Mouse (Mus musculus) liver, postnatal 0 days (tissue): ENCODE data around the gene Uxs1. TPM values are rescaled to one million over a fixed set of nuclear protein-coding genes. Genes with fewer than 3 reads are reported as not detected.
A peak's percentile ranks its signal among the peaks of the same experiment; 100 is the strongest.

ENCODE experiments used
- ATAC-seq: fragments of 200-750 bp; cut with Nextera tagmentation; 2 replicates; pipeline ENCODE4 v1.8.0; 2017; ENCODE audit warnings: mild to moderate bottlenecking, moderate library complexity
- DNase-seq: peaks from one replicate; pipeline ENCODE4 v3.0.0-alpha.2; 2016
- H3K27ac ChIP-seq: fragments of 300-500 bp; sonication (generic); 2 replicates; pipeline ENCODE4 v1.5.1; 2014; ENCODE audit warnings: antibody characterized with exemption, moderate library complexity, mild to moderate bottlenecking, low read depth
- H3K27me3 ChIP-seq: fragments of 300-500 bp; sonication (generic); 2 replicates; pipeline ENCODE4 v1.6.1; 2014; ENCODE audit warnings: low read length, control low read depth, mixed read lengths; ENCODE audit not compliant: insufficient read depth
- H3K36me3 ChIP-seq: fragments of 300-500 bp; sonication (generic); replicated peaks from 2 replicates; pipeline ENCODE4 v1.6.1; 2014; ENCODE audit warnings: mild to moderate bottlenecking, control low read depth, low read length, moderate library complexity, mixed read lengths; ENCODE audit not compliant: insufficient read depth
- H3K4me1 ChIP-seq: fragments of 300-500 bp; sonication (generic); 2 replicates; pipeline ENCODE4 v1.6.1; 2014; ENCODE audit warnings: antibody characterized with exemption, mild to moderate bottlenecking, control low read depth; ENCODE audit not compliant: insufficient read depth
- H3K4me2 ChIP-seq: fragments of 300-500 bp; sonication (generic); 2 replicates; pipeline ENCODE4 v1.6.1; 2014; ENCODE audit warnings: low read depth, mild to moderate bottlenecking, low read length, moderate library complexity, mixed read lengths
- H3K4me3 ChIP-seq: fragments of 300-500 bp; sonication (generic); 2 replicates; pipeline ENCODE4 v1.5.1; 2014; ENCODE audit warnings: low read depth, low read length
- H3K9ac ChIP-seq: fragments of 300-500 bp; sonication (generic); replicated peaks from 2 replicates; pipeline ENCODE4 v1.6.1; 2014; ENCODE audit warnings: mild to moderate bottlenecking, moderate library complexity
- H3K9me3 ChIP-seq: fragments of 300-500 bp; sonication (generic); 2 replicates; pipeline ENCODE4 v1.6.1; 2016; ENCODE audit warnings: mild to moderate bottlenecking, control low read depth, low read length, mixed read lengths
- CTCF ChIP-seq: sonication (generic); IDR thresholded peaks from 2 replicates; pipeline ENCODE4 v1.5.1; 2016; ENCODE audit warnings: antibody characterized with exemption, low read depth
- EP300 ChIP-seq: IDR thresholded peaks from 2 replicates; pipeline ENCODE4 v1.6.1; 2016; ENCODE audit warnings: antibody characterized with exemption, low read depth, mild to moderate bottlenecking
- WGBS: fragments of 180-500 bp; shearing (Covaris S2); extraction: QIAGEN DNeasy Blood & Tissue Kit; methylation state at CpG from one replicate; pipeline ENCODE4 v1.1.7; 2014; ENCODE audit not compliant: insufficient replicate concordance; 5-methylcytosine and 5-hydroxymethylcytosine counted together
- polyA plus RNA-seq: library from polyadenylated mRNA; unstranded; fragments of >200 nt; fragmentation: Nextera tagmentation; extraction: Ambion mirVana; gene quantifications from 2 replicates; pipeline ENCODE4 v1.2.1, GENCODE M21; 2015

The Uxs1 gene
- polyA plus RNA-seq, 1 experiment from 2014 or later, result 7.4 TPM

GRCm38 (mm10) chr1:43857656-43858055 is 30.1 kb upstream of the Uxs1 start:
- WGBS, result 40% methylated on average over 1 of the region's 1 CpGs
- Histone ChIP-seq H3K4me1 (no peaks in the 10 kb centered on the region), H3K9ac (no peak overlapping the region), H3K4me3 (no peak overlapping the region), H3K27me3 (no peaks in the 10 kb centered on the region), H3K9me3 (no peaks in the 10 kb centered on the region), H3K27ac (no peak overlapping the region), H3K4me2 (no peak overlapping the region), H3K36me3 (no peaks in the 10 kb centered on the region)
- DNase-seq (no peak), ATAC-seq (no peak)
- TF ChIP-seq CTCF (no peak), EP300 (no peak)

- H3K27me3 ChIP-seq, result no peaks in the 10 kb centered on the region
- H3K4me1 ChIP-seq, result no peaks in the 10 kb centered on the region
- H3K36me3 ChIP-seq, result no peaks in the 10 kb centered on the region
- 50% methylated on average over 1 of the region's 1 CpGs for WGBS
- H3K9me3 ChIP-seq, result no peaks in the 10 kb centered on the region
- H3K4me2 ChIP-seq, result no peak overlapping the region
- TF ChIP-seq EP300 (no peak), CTCF (no peak)
- ATAC-seq (no peak), DNase-seq (no peak)
- H3K9ac ChIP-seq, result no peak overlapping the region
- no peak overlapping the region for H3K4me3 ChIP-seq
- H3K27ac ChIP-seq, result no peak overlapping the region
These were observed 28.0 kb upstream of the Uxs1 start for GRCm38 (mm10) chr1:43855591-43855990.

GRCm38 (mm10) chr1:43843398-43843797 is 15.8 kb upstream of the Uxs1 start:
- Histone ChIP-seq H3K36me3 (no peaks in the 10 kb centered on the region), H3K27me3 (no peaks in the 10 kb centered on the region), H3K4me2 (no peak overlapping the region), H3K9ac (no peak overlapping the region), H3K27ac (no peak overlapping the region), H3K4me1 (no peaks in the 10 kb centered on the region), H3K9me3 (no peaks in the 10 kb centered on the region), H3K4me3 (no peak overlapping the region)
- WGBS, result 77% methylated on average over 2 of the region's 2 CpGs
- ATAC-seq, result no peak
- DNase-seq, result no peak
- no peak for TF ChIP-seq CTCF
- TF ChIP-seq EP300, result no peak

- 92% methylated on average over 1 of the region's 1 CpGs for WGBS
- TF ChIP-seq CTCF, result no peak
- no peak for TF ChIP-seq EP300
- no peak overlapping the region for H3K9ac ChIP-seq
These were observed 9.6 kb upstream of the Uxs1 start for GRCm38 (mm10) chr1:43837236-43837635.

GRCm38 (mm10) chr1:43830096-43830495 is 2.5 kb upstream of the Uxs1 start:
- H3K9me3 ChIP-seq, result no peaks in the 10 kb centered on the region
- 69% methylated on average over 1 of the region's 1 CpGs for WGBS

More at GRCm38 (mm10) chr1:43837236-43837635, 9.6 kb upstream of the Uxs1 start:
- no peaks in the 10 kb centered on the region for H3K9me3 ChIP-seq
- H3K4me3 ChIP-seq, result no peak overlapping the region
- ATAC-seq (no peak), DNase-seq (no peak)
- no peak overlapping the region for H3K4me2 ChIP-seq
- no peak overlapping the region for H3K27ac ChIP-seq
- H3K27me3 ChIP-seq, result no peaks in the 10 kb centered on the region
- H3K4me1 ChIP-seq, result no peaks in the 10 kb centered on the region
- H3K36me3 ChIP-seq, result no peaks in the 10 kb centered on the region

GRCm38 (mm10) chr1:43827002-43827762 is 418 bp downstream of the Uxs1 start:
- H3K9me3 ChIP-seq, result no peaks in the 10 kb centered on the region
- H3K9ac ChIP-seq, result peak overlapping the region; percentile 84
- H3K4me1 ChIP-seq, result peaks cover 5% of the 10 kb centered on the region; the same call in 1 of the 2 replicates
- ATAC-seq, result peak; percentile 56
- no peaks in the 10 kb centered on the region for H3K27me3 ChIP-seq
- no peaks in the 10 kb centered on the region for H3K36me3 ChIP-seq
- peak overlapping the region; percentile 85 for H3K4me2 ChIP-seq
- DNase-seq, result peak; percentile 60
- peak overlapping the region; percentile 91 for H3K4me3 ChIP-seq
- TF ChIP-seq EP300 (no peak), CTCF (no peak)
- under 1% methylated on average over 60 of the region's 68 CpGs for WGBS
- H3K27ac ChIP-seq, result peak overlapping the region; percentile 79

More at GRCm38 (mm10) chr1:43830096-43830495, 2.5 kb upstream of the Uxs1 start:
- TF ChIP-seq CTCF, result no peak
- no peak for TF ChIP-seq EP300
- Histone ChIP-seq H3K27me3 (no peaks in the 10 kb centered on the region), H3K4me1 (peaks cover 5% of the 10 kb centered on the region; the same call in 1 of the 2 replicates), H3K27ac (no peak overlapping the region), H3K4me3 (no peak overlapping the region), H3K36me3 (no peaks in the 10 kb centered on the region), H3K9ac (no peak overlapping the region), H3K4me2 (no peak overlapping the region)
- DNase-seq, result no peak
- ATAC-seq, result no peak
